Mouse (Mus musculus) large intestine, adult 2 months (tissue): Measurements from ENCODE around the gene Grin3b. TPM values are rescaled to one million over a fixed set of nuclear protein-coding genes. Genes with fewer than 3 reads are reported as not detected.

Experiments used
- DNase-seq: peaks from one replicate; pipeline ENCODE4 v3.0.0-alpha.2; 2012; ENCODE audit warnings: low read depth, low spot score
- WGBS: fragments of 180-500 bp; shearing (Covaris S2); methylation state at CpG from one replicate; pipeline ENCODE4 v1.1.7; 2018; 5-methylcytosine and 5-hydroxymethylcytosine counted together
- polyA plus RNA-seq: library from polyadenylated mRNA; depleted of rRNA; stranded (reverse); fragments of >200 nt; gene quantifications from 2 replicates; pipeline ENCODE4 v1.2.3, GENCODE M21; 2012

Gene Grin3b
- polyA plus RNA-seq, 1 experiment = not detected

DNA sequence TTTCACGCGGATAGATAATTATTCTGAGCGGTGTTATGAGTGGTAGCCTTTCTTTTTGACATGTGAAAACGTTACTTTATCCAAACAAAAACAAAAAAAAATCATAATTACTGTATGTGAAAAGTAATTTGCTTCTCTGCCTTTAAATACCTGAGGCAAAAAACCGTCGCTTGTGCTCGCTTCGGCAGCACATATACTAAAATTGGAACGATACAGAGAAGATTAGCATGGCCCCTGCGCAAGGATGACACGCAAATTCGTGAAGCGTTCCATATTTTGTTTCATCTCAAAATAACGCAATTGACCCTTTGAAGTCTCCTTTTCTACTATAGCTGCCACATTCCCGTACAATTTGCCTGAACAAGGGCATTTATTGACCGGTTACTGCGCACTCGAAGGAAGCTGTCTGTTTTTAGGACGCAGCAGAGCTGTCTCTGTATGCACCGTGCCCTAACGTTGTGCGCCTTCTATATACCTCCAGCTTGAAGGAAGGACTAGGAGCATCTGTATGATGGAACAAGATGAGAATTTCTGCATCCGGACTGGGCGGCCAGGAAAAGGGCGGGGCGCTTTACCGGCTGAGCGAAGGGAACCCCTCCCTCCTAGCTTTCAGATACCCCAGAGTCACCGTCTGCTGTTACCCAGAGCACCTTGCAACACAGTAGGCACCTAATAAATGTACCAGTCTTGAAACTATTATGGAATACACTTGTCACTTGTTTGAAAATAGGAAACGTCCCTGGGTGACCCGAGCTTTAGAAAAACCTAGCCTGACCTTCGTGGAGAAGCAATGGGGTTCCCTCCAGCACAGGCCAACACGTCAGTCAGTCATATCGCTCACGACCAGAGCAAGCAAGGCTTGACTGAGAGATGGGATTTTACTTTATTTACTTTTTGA, 15.1 kb downstream of the Grin3b start:
- no peak for DNase-seq
- WGBS = 2% methylated on average over 35 of the region's 35 CpGs

DNA sequence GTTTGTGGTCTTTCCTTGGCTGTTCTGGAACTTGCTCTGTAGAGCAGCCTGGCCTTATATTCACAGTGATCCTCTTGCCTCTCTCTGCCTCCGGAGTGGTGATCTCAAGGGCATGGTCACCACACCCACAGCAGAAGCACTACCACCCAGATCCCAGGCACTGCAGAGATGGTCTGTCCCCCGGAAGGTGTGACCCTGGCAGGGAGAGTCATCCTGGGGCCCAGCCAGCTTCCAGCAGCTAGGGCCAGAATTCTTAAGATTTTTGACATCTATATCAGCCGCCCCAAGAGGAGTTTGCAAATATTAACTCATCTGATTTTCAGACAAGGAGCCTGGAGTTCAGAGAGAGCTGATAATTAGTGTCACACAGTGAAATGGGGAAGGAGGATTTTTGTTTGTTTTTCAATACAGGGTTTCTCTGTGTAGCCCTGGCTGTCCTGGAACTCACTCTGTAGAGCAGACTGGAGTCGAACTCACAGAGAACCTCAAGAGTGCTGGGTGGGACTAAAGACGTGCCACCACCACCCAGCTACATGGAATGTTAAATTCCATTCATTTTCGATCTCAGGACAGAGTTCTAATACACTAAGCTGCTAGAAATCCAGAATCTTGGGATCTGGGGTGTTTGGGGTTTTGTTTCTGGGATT, 15.8 kb downstream of the Grin3b start:
- 12% methylated on average over 6 of the region's 6 CpGs for WGBS
- no peak for DNase-seq

- no peak for DNase-seq
- under 1% methylated on average over 11 of the region's 11 CpGs for WGBS
These were observed 16.4 kb downstream of the Grin3b start for GRCm38 (mm10) chr10:79986963-79987362.

DNA sequence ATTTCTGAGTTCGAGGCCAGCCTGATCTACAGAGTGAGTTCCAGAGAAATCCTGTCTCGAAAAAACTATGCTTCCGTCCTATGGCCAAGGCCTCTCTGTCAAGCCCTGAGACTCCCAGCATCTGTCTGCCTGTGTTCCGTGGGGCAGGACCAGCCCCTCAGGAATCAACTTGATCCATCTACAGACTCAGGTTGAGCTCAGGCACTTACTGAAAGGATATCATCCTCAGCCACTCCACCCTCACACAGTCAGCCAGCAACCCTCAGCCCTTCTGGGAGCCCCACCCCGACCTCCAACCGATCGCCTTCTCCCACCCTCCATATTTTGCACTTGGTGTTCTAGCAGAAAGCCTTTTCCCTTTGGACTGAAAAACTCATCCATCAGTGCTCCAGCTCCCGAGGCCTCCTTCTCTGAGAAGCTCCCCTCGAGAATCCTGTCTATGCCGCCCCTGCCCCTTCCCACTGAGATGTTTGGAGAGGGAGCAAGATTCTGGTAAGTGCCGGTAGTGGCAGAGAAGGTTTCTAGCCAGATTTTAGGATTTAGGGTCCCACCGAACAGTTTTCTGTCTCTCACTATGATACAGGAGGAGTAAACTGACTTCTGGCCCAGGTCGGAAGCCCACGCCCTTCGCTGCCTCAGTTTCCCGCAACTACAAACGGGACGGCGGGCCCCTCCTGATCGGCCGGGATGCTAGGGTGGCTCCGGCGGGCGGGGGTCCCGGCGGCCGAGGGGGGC, 17.4 kb downstream of the Grin3b start:
- 25% methylated on average over 27 of the region's 27 CpGs for WGBS
- DNase-seq = no peak

- no peak for DNase-seq
- under 1% methylated on average over 59 of the region's 59 CpGs for WGBS
These were observed 18.2 kb downstream of the Grin3b start, which contains the start of gene Cnn2 for GRCm38 (mm10) chr10:79988506-79989271. Cnn2 (plus strand) TSS chr10:79988584.

DNA sequence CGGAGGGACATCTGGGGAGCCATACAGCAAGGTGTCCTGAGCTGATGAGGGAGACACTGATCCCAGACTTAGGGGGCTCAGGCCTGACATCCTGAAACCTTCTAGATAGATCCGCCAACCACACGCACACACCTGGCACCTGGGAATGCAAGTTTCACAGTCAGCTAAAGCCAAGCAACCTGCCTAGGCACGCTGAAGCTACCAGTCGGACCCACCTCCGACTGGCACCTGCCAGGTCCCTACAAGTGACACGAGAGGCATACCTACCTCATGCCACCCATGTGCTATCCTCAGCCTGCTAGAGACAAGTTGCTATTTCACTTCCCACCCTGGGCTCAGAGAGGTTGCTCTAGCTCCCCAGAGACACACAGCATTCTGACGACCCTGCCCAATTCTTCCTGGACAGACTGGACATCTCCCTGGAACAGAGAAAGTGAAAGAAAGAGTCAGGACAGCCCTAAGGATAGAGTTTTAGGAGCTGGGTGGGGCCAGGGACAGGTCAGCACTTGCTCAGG, 18.8 kb downstream of the Grin3b start:
- 14% methylated on average over 8 of the region's 8 CpGs for WGBS
- DNase-seq = no peak

GRCm38 (mm10) chr10:79989870-79990269, 19.4 kb downstream of the Grin3b start:
- DNase-seq = no peak
- 61% methylated on average over 15 of the region's 15 CpGs for WGBS

DNA sequence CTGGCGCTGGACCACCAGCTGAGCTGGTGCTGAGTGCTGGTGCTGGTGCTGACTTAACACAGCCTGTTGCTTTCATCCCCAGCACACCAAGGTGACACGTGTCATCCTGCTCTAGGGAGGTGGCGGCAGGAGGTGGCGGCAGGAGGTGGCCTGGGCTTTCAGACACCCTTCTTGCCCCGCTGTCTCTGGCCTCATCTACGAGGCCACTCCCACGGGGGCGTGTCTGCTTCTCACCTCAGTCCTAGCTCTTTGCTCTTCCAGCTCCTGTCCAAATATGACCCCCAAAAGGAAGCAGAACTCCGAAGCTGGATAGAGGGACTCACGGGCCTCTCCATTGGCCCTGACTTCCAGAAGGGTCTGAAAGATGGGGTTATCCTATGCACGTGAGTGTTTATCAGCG, 20.6 kb downstream of the Grin3b start:
- 63% methylated on average over 12 of the region's 12 CpGs for WGBS
- DNase-seq = no peak

DNA sequence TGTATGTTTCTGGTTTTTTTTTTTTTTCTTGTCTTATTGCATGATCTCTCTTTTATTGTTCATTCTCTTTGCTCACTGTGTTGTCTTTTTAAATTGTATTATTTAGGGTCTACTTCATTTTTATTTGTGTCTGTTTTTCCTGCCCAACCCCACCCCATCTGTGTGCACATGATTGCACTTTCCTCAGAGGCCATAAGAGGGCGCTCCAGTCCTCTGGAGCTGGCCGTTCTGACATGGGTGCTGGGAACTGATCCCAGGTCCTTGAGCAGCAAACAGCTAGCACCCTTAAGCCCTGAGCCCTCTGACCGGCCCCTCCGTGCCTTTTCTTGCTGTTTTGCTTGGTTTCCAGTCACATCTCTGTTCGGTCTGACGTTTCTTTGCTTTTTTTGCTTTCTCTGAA, 21.0 kb downstream of the Grin3b start:
- WGBS = 92% methylated on average over 6 of the region's 6 CpGs

DNA sequence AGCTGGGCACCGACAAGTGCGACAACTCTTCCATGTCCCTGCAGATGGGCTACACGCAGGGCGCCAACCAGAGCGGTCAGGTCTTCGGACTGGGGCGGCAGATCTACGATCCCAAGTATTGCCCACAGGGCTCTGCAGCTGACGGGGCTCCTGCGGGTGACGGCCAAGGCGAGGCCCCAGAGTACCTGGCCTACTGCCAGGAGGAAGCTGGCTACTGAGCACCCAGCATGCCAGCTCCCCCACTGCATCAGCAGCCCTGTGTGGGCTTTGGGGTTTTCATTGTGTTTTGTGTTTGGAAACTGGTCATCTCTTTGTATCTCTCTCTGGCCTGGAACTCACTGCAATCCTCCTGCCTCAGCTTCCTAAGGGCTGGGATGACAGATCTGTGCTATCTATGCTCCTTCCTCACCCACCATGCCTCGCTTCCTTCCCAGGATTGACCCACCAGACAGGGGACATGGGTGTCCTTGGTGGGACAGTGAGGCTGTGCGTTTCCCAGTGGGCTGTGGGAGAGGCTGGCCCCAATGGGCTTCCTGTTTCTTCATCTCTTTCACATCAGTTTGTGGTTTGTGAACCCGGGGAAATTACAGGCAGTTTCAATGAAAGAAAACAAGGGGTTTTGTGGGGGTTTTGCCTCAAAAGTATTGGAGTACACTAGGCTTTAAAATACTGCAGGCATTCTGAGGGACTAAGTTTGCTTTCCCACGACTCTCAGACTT, 24.0 kb downstream of the Grin3b start:
- DNase-seq = no peak
- WGBS = 45% methylated on average over 16 of the region's 16 CpGs

More for the DNA sequence above, 21.0 kb downstream of the Grin3b start:
- DNase-seq = no peak

DNA sequence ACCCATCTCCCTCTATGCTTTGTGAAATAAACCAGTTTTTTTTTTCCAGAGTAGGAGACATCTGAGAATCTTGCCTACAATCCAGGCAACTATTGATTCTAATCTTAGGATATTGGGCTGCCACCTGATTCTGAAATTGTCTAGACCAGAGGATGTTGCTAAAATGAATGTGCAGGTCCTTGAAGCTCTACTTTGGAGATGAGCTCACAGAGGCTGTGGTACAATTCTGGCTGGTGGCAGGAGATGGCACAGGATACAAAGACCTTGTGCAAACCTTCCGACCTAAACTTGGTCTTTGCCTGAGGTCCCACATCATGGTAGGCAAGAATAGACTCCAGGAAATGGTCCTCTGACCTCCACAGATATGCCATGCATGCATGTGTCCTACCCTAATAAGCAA, 25.1 kb downstream of the Grin3b start:
- DNase-seq = no peak
- 69% methylated on average over 1 of the region's 1 CpGs for WGBS

DNA sequence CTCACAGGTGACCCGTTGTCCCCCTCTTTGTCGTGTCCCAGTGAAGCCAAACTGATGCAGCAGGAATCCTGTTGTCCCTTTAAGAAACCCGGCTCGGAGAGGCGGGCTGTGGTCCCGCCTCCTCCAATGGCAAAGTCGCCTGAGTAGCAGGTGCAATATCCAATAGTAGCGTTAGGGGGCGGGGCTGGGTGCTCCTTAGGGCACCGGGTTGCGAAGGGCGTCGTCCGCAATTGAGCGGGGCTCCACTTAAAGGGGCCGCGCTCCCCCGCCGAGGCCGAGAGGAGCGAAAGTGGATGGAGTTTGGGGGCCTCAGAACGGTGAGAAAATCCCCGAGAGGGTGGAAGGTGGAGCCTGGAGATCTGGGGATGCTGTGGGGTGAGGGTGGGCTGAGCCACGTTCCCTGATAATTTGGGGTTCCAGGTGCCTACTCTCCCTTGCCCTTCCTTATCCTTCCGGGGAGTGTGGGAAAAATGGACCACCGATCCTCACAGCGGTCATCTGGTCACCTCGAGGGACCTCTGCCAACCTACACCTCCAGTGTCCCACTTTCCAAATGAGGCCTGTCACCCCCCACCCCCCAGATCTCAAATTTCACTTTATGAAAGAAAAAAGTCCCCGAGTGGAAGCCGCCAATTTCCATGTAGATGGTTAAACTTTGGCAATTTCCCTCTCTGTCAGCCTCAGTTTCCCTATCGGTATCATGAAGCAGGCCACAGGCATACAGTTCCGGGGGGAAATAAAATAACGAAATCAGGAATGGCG, 25.9 kb downstream of the Grin3b start, which contains the start of gene Abca7:
Abca7 (plus strand) TSS at position 223 of the 762 bp plus-strand sequence.
- peak; percentile 92 for DNase-seq
- WGBS = under 1% methylated on average over 34 of the region's 34 CpGs

- no peak for DNase-seq
- under 1% methylated on average over 35 of the region's 35 CpGs for WGBS
These were observed 26.7 kb downstream of the Grin3b start for GRCm38 (mm10) chr10:79997034-79997760.

DNA sequence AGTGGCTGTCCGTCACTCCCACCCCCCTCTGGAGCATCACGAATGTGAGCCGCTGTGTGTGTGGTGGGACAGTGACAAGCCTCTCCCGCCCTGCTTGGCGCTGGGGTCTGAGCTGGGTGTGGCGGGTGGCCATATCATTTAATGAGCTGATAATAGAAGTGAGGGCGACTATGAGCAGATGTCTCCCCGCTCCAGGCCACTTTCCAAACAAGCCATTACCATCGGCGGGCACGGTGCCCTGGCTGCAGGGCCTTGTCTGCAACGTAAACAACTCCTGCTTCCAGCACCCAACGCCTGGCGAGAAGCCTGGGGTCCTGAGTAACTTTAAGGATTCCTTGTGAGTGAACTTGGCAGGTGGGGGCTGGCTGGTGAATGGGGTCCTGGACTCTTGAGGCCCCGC, 27.3 kb downstream of the Grin3b start:
- WGBS = 24% methylated on average over 15 of the region's 15 CpGs
- no peak for DNase-seq

DNA sequence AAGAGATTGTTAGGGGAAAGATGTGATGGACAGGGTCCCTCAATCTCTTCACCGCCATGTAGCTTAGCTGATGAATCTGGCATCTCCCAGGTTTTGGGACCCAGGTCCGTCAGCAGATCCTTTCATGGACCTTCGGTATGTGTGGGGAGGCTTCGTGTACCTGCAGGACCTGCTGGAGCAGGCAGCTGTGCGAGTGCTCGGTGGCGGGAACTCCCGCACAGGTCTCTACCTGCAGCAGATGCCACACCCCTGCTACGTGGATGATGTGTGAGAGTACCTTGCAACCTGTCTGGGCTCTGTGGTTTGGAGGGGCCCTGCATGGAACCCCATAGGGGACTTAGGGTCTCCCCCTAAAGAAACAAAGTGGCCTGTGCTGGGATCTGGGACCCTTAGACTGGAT, 31.4 kb downstream of the Grin3b start:
- 84% methylated on average over 9 of the region's 9 CpGs for WGBS
- DNase-seq = no peak

GRCm38 (mm10) chr10:80002829-80003228, 32.3 kb downstream of the Grin3b start:
- 83% methylated on average over 21 of the region's 21 CpGs for WGBS
- no peak for DNase-seq
